Mouse (Mus musculus) thymus, postnatal 36 days (tissue): ENCODE measurements around the gene Ccdc14.
"Not testable (repeated sequence)": the region's sequence is repeated elsewhere in the genome, so short reads cannot be mapped to it uniquely, and the experiment has no call there.

Experiments used
- DNase-seq, 2 experiments: peaks; one replicate each; pipeline ENCODE4 v3.0.0; 2022; ENCODE audit warnings: mixed read lengths in 2 of 2

The Ccdc14 gene

DNA sequence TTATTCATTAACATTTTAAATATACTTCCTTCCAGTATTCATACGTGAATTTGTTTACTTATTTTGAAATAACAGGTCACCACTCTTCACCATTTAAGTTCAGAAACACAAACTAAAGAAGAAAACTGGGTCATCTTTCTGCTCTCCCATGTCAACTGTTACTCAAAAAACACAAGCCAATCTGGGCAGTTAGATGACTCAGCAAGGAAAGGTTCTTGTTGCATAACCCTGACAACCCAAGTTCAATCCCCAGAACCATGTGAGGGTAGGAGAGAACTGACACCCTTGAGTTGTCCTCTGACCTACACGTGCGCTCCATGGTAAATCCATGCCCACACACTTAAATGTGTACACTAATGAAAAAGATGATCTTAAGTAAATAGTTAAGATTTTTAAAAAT lies 34.7 kb downstream of the Ccdc14 start:
- DNase-seq: no peak

DNA sequence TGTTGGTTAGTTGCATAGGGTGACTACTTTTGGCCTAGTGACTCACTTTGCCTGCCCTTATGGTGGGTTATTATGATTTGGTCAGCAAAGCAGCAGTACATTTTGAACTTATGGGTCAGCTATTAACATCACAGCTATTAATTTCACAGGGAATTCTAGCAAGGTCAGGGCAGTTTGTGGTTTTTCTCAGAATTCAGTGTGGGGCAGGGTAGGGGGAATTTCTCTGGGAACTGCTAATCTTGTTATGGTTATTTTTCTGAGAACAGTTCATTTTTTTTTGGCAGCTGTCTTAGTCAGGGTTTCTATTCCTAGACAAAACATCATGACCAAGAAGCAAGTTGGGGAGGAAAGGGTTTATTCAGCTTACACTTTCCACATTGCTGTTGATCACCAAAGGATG lies 38.2 kb downstream of the Ccdc14 start:
- DNase-seq: not testable (repeated sequence)

GRCm38 (mm10) chr16:34729371-34729770 lies 39.0 kb downstream of the Ccdc14 start:
- DNase-seq: no peak

GRCm38 (mm10) chr16:34738656-34739233 lies 48.3 kb downstream of the Ccdc14 start:
- no peak for DNase-seq

DNA sequence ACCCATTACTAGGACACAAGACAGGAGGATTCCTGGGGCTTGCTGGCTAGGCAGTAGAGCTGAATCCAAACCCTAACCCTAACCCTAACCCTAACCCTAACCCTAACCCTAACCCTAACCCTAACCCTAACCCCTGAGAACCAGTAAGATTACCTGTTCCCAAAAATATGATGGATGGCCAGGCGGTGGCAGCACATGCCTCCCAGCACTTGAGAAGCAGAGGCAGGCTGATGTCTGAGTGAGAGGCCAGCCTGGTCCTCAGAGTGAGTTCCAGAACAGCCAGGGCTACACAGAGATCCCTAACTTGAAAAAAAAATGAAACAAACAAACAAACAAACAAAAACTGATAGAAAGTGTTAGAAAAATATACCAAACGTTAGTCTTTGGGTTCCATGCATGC lies 52.5 kb downstream of the Ccdc14 start:
- no peak for DNase-seq

GRCm38 (mm10) chr16:34745065-34745585 lies 54.7 kb downstream of the Ccdc14 start, which contains the start of gene Mylk:
Mylk (plus strand) TSS chr16:34745210.
- peak; percentile 20 to 23 for DNase-seq

GRCm38 (mm10) chr16:34748081-34748720 lies 57.8 kb downstream of the Ccdc14 start:
- no peak for DNase-seq

DNA sequence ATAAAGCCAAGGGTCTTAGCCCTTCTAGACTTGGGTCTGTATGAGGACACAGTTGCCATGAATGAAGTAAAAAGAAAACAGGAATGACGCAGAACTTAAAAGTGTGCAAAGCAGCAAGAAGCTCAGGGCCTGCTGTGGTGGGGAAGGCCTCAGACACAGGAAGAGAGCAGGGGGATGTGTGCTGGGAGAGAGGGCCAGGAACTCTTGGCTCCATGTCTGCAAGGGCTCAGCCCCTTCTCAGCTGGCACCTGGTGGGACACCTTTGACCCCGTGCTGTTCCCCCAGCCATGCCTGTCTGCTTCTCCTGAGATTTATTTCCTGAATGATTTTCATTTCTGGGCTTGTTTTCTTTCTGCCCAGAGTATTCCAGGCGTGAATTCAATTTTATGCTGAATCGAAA lies 59.1 kb downstream of the Ccdc14 start:
- no peak for DNase-seq

GRCm38 (mm10) chr16:34752026-34752425 lies 61.6 kb downstream of the Ccdc14 start:
- no peak for DNase-seq

DNA sequence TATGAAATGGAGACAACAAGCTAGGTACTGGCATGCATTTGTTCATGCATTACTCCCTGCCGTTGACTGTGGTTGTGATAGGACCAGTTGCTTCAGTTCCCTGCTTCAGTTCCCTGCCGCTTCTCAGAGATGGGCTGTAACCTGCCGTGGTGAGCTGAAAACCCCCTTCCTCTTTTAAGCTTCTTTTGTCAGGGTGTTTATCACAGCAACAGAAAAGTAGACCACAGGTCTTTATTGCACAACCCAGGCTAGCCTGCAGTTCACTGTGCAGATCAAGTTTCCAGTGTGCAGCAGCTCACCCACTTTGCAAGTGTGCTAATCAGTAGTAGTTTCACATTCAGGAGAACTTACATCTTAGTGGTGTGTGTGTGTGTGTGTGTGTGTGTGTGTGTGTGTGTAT lies 62.6 kb downstream of the Ccdc14 start:
- no peak for DNase-seq

- no peak for DNase-seq
Measured at GRCm38 (mm10) chr16:34756991-34757390, 66.6 kb downstream of the Ccdc14 start.

DNA sequence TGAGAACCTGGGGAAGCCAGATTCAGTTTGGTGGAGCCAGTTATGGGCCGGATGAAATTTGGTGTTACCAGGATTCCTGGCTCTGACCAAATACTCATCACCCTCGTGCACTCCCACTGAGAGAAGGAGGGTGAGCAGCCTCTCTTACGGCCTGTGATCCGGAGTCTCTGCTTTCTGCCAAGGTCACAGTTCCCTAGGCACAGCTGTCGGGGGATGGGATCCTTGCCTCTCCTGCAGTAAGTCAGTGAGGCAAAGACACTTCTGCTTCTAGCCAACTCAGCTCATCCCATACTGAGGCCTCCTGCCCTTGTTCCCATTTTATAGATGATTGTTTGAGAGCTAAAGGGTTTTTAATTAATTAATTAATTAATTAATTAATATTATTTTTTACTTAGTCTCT lies 67.8 kb downstream of the Ccdc14 start:
- DNase-seq: no peak

DNA sequence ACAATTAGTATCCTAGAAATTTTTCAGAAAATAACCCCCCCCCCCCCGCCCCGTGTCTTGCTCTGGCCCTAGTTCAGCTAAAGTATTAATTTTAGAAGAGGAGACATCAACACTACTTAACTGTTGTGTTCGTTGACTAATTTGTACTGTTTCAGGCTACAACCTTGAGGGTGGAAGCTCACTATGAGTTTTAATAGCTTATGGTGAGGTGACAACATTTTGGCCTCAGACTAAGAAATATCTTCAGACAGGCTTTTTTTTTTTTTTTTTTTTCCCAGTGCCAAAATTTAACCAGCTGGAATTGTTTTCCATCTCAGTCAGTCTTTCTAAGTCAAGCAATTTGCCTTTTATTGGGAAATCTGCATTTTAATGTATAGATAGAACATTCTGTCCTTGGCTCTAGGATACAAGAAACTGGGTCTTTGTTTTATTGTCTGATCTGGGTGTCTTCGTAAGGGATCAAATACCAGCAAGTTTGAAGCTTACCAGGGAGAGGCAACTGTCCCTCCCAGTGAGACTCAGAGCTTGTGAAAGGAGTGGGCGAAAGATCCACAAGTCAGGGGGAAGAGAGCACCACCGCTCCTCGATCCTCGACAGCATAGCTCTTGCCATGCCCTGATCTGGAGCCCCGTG lies 73.7 kb downstream of the Ccdc14 start:
- no peak for DNase-seq

GRCm38 (mm10) chr16:34765666-34766065 lies 75.2 kb downstream of the Ccdc14 start:
- no peak for DNase-seq

GRCm38 (mm10) chr16:34766193-34766592 lies 75.8 kb downstream of the Ccdc14 start:
- no peak for DNase-seq

DNA sequence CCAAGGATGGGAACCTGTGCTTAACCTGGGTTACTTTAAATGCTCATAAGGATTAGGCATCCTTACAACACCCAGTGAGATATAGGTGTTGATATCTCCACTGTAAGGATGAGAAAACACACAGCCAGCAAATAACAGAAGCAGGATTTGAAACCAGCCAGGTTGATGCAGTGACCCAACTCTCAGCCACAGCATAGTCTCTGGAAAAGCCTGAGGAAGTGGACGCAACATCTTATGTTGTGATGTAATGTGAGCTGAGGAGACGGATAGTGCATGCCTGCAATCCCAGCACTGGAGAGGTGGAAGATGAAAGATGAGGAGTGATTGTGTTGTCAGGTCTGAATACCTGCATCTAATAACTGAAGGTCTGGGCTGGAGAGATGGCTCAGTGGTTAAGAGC lies 77.0 kb downstream of the Ccdc14 start:
- DNase-seq: no peak

DNA sequence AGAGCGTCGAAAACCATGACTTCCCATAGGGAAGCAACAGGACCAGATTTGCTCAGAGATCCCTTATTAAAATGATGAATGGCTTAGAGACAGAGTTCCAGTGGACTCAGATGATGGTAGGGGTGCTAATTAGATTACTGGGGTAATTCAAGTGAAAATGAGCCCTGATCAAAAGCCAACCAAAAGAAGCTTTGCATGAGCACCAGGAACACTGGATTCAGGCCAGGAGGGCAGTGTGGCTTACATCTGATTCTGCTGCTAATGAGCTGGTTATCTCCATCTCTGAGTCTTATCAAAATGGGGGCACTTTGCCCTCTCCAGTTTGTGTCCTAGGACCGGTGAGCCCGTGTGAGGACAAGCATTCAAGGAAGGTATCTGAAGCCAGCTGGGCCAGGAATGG lies 78.0 kb downstream of the Ccdc14 start:
- DNase-seq: no peak

DNA sequence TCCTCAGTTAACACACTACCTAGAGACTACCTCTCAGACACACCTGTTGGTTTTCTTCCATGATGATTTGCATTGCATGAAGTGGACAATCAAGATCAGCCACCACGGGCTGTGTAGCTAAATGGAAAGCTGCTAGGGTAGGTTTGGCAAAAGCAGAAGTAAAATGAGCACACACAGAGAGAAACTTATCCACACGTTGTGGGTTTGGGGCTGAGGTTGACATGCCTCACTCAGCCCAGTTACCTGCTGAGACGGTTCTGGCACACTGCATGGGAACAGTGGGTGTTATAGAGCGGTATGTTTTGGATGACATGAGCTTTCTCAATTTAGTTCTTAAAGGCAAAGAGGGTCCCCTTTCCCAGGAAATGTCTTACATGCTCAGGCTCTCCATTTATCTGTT lies 79.7 kb downstream of the Ccdc14 start:
- no peak for DNase-seq

DNA sequence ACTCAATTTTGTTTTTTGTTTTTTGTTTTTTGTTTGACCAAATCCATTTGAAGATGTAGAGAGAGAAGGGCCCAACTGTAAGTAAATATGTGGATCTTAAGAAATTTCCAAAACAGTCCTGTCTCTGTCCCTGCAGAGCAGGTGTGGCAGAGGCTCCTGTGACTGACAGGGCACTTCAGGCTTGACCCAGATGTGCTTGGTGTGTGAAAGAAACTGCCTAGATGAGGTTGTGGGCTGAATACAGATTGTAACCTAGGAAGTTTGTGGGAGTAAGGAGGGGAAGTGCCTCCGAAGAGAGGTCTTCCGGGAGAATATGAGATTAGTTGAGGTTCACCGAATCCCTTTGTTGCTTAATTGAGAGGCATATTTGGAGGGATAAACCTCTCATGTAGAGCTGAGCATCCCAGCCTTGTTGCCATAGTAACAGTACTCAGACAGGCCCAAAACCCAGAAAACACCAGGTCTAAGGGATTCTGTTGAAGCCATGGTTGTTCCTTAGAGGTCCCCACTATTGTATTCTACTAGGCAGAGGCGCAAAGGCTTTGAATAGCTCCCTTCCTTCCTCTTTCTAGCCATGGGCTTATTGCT lies 82.1 kb downstream of the Ccdc14 start:
- DNase-seq: no peak
